Mouse (Mus musculus): ENCODE measurements around the gene Sphk2. TPM values are rescaled to one million over a fixed set of nuclear protein-coding genes. Genes with fewer than 3 reads are reported as not detected.
A peak's percentile ranks its signal among the peaks of the same experiment; 100 is the strongest.

Sphk2 gene
- 26.5 and 30.1 TPM in 2 replicates for polyA plus RNA-seq (2016; fragmentation: Nextera tagmentation; extraction: Ambion mirVana)

DNA sequence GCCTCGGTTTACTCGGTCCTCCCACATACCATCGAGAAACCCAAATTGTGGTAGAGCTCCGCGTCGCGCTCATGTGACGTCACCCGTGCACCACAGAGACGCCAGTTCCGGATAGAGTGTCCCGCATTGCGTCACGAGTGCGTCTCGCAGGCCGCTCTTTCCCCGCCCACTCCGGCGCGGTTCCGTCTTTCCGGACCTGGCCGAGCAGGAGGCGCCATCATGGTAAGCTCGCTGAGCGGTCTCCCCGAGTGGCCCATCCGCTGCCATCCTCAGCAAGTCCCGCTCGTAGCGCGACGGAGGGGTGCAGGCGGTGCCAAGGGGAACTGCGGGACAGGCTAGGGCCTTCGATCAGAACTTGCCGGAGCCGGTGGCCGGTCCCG lies at the start of gene Sphk2:
Gene Sphk2, minus strand, starts transcription at position 85 of the 380 bp plus-strand sequence.
- peak; percentile 79 for ATAC-seq (ENCODE audit: low FRiP score)
- Histone ChIP-seq H3K9ac (peak within 1 kb of the TSS; percentile 97), H3K27me3 (no peaks in the 10 kb centered on the region), H3K9me3 (no peaks in the 10 kb centered on the region), H3K4me3 (replicated peaks) (peak within 1 kb of the TSS; percentile 92), H3K36me3 (replicated peaks) (peaks cover 46% of the 10 kb centered on the region), H3K27ac (peak within 1 kb of the TSS; percentile 90), H3K4me1 (peaks cover 45% of the 10 kb centered on the region), H3K4me2 (peak within 1 kb of the TSS; percentile 93)
- under 1% methylated on average over 41 of the region's 41 CpGs for WGBS

DNA sequence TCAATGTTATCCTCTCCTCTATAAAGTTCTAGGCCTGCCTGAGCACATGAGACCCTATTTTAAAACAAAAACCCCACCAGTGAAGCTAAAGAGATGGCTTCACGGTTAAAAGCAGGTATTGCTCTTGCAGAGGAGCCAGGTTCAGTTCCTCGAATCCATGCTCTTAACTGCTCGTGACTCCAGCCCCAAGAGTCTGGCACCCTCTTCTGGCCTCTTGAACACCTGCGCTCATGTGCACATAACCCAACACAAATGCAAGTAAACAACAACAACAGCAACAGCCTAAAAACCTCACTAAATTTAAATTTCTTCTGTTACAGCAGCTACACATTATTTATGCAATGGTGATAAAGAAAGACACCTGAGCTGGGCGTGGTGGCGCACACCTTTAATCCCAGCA lies 49.7 kb upstream of the Sphk2 start:
- Histone ChIP-seq H3K4me2 (no peak overlapping the region), H3K9me3 (0 out of 2 replicates have a peak, but pooled peaks cover 5% of the 10 kb centered on the region), H3K36me3 (replicated peaks) (no peaks in the 10 kb centered on the region), H3K4me3 (replicated peaks) (no peak overlapping the region), H3K27ac (no peak overlapping the region), H3K4me1 (no peaks in the 10 kb centered on the region), H3K9ac (no peak overlapping the region), H3K27me3 (no peaks in the 10 kb centered on the region)
- ATAC-seq (ENCODE audit: low FRiP score), result no peak
- 93% methylated on average over 6 of the region's 6 CpGs for WGBS

GRCm38 (mm10) chr7:45766764-45767163 lies 49.0 kb upstream of the Sphk2 start:
- ATAC-seq (ENCODE audit: low FRiP score), result no peak
- Histone ChIP-seq H3K9me3 (0 out of 2 replicates have a peak, but pooled peaks cover 5% of the 10 kb centered on the region), H3K9ac (no peak overlapping the region), H3K36me3 (replicated peaks) (no peaks in the 10 kb centered on the region), H3K4me2 (no peak overlapping the region), H3K27me3 (no peaks in the 10 kb centered on the region), H3K27ac (no peak overlapping the region), H3K4me3 (replicated peaks) (no peak overlapping the region), H3K4me1 (no peaks in the 10 kb centered on the region)
- WGBS, result 57% methylated on average over 8 of the region's 8 CpGs

- no peak overlapping the region for H3K4me2 ChIP-seq
- no peak for ATAC-seq (ENCODE audit: low FRiP score)
- H3K9me3 ChIP-seq, result 0 out of 2 replicates have a peak, but pooled peaks cover 5% of the 10 kb centered on the region
- H3K27ac ChIP-seq, result no peak overlapping the region
- H3K4me1 ChIP-seq, result no peaks in the 10 kb centered on the region
- no peak overlapping the region for H3K9ac ChIP-seq
- H3K36me3 ChIP-seq (replicated peaks), result no peaks in the 10 kb centered on the region
- H3K27me3 ChIP-seq, result peaks cover 1% of the 10 kb centered on the region; the same call in 1 of the 2 replicates
- 58% methylated on average over 8 of the region's 8 CpGs for WGBS
- no peak overlapping the region for H3K4me3 ChIP-seq (replicated peaks)
Measured at GRCm38 (mm10) chr7:45765995-45766394, 48.2 kb upstream of the Sphk2 start.

GRCm38 (mm10) chr7:45760151-45760550 lies 42.3 kb upstream of the Sphk2 start:
- H3K9me3 ChIP-seq, result no peaks in the 10 kb centered on the region
- H3K9ac ChIP-seq, result 0 out of 2 replicates have a peak overlapping the region, but pooled peaks have one; percentile 12
- no peaks in the 10 kb centered on the region for H3K36me3 ChIP-seq (replicated peaks)
- H3K4me2 ChIP-seq, result no peak overlapping the region
- no peak overlapping the region for H3K27ac ChIP-seq
- peaks cover 32% of the 10 kb centered on the region for H3K27me3 ChIP-seq
- peaks cover 3% of the 10 kb centered on the region; the same call in 1 of the 2 replicates for H3K4me1 ChIP-seq
- no peak for ATAC-seq (ENCODE audit: low FRiP score)
- 71% methylated on average over 5 of the region's 5 CpGs for WGBS
- no peak overlapping the region for H3K4me3 ChIP-seq (replicated peaks)

DNA sequence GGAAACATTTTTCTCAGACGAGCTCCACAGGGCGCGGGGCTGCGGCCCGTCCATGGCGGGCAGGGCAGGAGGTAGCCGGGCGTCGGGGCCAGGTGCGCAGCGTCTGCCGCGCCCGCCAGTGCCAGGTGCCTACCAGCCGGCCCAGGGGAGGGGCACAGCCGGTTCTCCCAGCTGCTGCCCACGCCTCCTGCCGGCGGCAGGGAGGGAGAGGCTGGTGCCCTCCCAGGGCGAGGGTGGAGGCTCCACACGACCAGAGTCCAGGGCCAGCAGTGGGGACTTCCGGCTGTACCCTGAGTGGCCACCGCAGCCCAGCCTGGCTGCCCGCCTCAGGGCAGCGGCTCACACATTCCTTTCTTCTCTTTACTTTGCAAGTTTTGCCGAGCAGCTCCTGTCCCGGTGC lies 41.6 kb upstream of the Sphk2 start:
- Histone ChIP-seq H3K36me3 (replicated peaks) (no peaks in the 10 kb centered on the region), H3K9ac (0 out of 2 replicates have a peak overlapping the region, but pooled peaks have one; percentile 12), H3K27ac (no peak overlapping the region), H3K4me3 (replicated peaks) (peak overlapping the region; percentile 5; the same call in 1 of the 2 replicates), H3K27me3 (peaks cover 32% of the 10 kb centered on the region), H3K9me3 (no peaks in the 10 kb centered on the region), H3K4me1 (peaks cover 3% of the 10 kb centered on the region; the same call in 1 of the 2 replicates), H3K4me2 (peak overlapping the region; percentile 23)
- 5% methylated on average over 26 of the region's 27 CpGs for WGBS
- ATAC-seq (ENCODE audit: low FRiP score), result no peak

DNA sequence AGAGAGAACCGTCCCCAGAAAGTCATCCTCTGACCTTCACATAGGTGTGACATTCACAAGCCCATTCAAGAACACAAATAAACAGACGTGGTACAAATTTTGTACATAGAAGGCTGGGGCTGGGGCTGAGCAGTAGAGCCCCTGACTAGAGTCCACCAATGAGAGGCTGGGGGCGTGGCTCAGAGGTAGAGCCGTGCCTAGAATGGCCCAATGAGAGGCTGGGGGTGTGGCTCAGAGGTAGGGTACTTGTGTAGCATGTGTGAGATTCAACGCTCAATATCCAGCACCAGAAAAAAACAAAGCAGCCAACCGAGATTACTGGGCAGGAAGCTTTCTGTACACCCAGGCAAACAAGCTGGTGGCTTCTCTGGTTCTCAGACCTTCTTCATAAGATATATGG lies 37.9 kb upstream of the Sphk2 start:
- H3K4me2 ChIP-seq, result no peak overlapping the region
- ATAC-seq (ENCODE audit: low FRiP score), result no peak
- peaks cover 3% of the 10 kb centered on the region; the same call in 1 of the 2 replicates for H3K4me1 ChIP-seq
- no peaks in the 10 kb centered on the region for H3K9me3 ChIP-seq
- 53% methylated on average over 6 of the region's 6 CpGs for WGBS
- H3K27me3 ChIP-seq, result peaks cover 31% of the 10 kb centered on the region
- no peak overlapping the region for H3K4me3 ChIP-seq (replicated peaks)
- no peak overlapping the region for H3K9ac ChIP-seq
- no peaks in the 10 kb centered on the region for H3K36me3 ChIP-seq (replicated peaks)
- H3K27ac ChIP-seq, result no peak overlapping the region

DNA sequence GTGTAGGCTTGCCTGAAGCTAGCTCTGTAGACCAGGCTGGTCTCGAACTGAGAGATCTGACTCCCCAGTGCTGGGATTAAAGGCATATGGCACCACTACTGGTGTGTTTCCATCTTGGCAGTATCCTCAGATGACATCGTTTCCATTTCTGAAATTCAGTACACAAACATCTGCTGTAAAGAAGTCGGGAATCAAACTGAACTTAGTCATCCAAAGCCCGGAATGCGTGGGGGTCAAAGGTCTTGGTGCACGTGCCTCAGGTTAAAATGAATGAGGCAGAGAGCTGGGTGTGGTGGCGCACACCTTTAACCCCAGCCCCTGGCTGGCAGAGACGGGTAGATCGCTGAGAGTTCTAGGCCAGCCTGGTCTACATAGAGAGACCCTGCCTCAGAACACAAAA lies 32.4 kb upstream of the Sphk2 start:
- H3K27me3 ChIP-seq, result 0 out of 2 replicates have a peak, but pooled peaks cover 3% of the 10 kb centered on the region
- no peaks in the 10 kb centered on the region; the same call in 1 of the 2 replicates for H3K4me1 ChIP-seq
- H3K9me3 ChIP-seq, result 0 out of 2 replicates have a peak, but pooled peaks cover 3% of the 10 kb centered on the region
- no peak overlapping the region for H3K9ac ChIP-seq
- H3K4me2 ChIP-seq, result no peak overlapping the region
- no peak overlapping the region for H3K27ac ChIP-seq
- H3K36me3 ChIP-seq (replicated peaks), result no peaks in the 10 kb centered on the region
- 85% methylated on average over 9 of the region's 9 CpGs for WGBS
- H3K4me3 ChIP-seq (replicated peaks), result no peak overlapping the region
- no peak for ATAC-seq (ENCODE audit: low FRiP score)

DNA sequence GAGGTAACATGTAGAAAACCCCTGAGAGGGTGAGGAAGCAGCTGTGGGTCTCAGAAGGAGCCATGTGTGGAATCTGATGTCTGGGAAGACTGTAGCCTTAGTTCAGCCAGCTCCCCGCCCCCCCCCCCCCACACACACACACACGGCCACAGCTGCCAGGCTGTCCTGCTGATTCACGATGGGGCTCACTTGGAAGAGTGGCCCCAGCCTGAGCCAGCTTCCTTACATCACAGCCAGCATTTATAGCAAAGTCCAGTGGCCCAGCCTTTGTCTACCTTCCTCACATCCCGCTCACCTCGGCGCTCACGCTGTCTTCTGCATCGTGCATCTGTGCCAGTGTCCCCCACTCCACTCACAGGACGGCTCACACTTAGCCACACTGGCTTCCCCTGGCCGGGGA lies 31.6 kb upstream of the Sphk2 start:
- Histone ChIP-seq H3K4me2 (0 out of 2 replicates have a peak overlapping the region, but pooled peaks have one; percentile 13), H3K9me3 (0 out of 2 replicates have a peak, but pooled peaks cover 3% of the 10 kb centered on the region), H3K27me3 (0 out of 2 replicates have a peak, but pooled peaks cover 3% of the 10 kb centered on the region), H3K4me3 (replicated peaks) (no peak overlapping the region), H3K4me1 (no peaks in the 10 kb centered on the region; the same call in 1 of the 2 replicates), H3K27ac (no peak overlapping the region), H3K9ac (no peak overlapping the region), H3K36me3 (replicated peaks) (no peaks in the 10 kb centered on the region)
- 51% methylated on average over 10 of the region's 10 CpGs for WGBS
- ATAC-seq (ENCODE audit: low FRiP score), result no peak

DNA sequence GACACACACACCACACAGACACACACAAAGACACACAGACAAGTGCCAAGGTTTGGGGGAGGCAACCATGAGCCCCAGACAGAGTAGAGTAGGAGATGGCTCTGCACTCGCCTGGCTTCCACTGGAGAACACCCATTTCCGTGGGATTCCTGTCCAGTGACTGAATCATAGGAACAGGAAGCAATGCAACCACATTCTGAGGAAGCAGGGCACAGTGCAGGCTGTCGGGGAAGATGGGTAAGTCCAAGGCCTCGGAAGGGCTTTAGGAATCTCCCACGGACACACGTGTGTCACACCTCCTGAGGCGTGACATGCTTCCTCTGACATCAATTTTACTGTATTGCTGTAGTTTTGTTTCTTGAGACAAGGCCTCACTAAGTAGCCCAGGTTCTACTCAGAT lies 30.3 kb upstream of the Sphk2 start:
- Histone ChIP-seq H3K4me1 (no peaks in the 10 kb centered on the region; the same call in 1 of the 2 replicates), H3K36me3 (replicated peaks) (no peaks in the 10 kb centered on the region), H3K9ac (no peak overlapping the region), H3K4me2 (no peak overlapping the region), H3K9me3 (0 out of 2 replicates have a peak, but pooled peaks cover 3% of the 10 kb centered on the region), H3K27me3 (0 out of 2 replicates have a peak, but pooled peaks cover 3% of the 10 kb centered on the region), H3K4me3 (replicated peaks) (no peak overlapping the region), H3K27ac (no peak overlapping the region)
- 85% methylated on average over 7 of the region's 7 CpGs for WGBS
- ATAC-seq (ENCODE audit: low FRiP score), result no peak

DNA sequence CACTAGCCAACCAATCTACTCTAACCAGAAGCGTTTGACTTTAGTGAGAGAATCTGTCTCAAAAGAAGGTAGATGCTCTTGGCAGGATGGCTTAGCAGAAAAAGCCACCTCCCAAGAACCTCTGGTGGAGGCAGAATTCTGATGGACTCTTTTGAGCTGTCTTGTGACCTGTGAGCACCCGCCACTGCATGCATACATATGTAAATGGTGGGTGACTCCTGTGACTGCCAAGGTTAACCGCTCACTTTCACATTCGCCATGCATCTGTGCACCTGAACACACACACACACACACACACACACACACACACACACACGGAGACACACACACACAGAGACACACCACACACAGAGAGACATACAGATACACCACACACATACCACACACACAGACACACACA lies 29.6 kb upstream of the Sphk2 start:
- peaks cover 2% of the 10 kb centered on the region; the same call in 1 of the 2 replicates for H3K27me3 ChIP-seq
- ATAC-seq (ENCODE audit: low FRiP score), result no peak
- no peak overlapping the region for H3K4me2 ChIP-seq
- H3K9me3 ChIP-seq, result 0 out of 2 replicates have a peak, but pooled peaks cover 3% of the 10 kb centered on the region
- no peak overlapping the region for H3K9ac ChIP-seq
- no peak overlapping the region for H3K4me3 ChIP-seq (replicated peaks)
- no peaks in the 10 kb centered on the region; the same call in 1 of the 2 replicates for H3K4me1 ChIP-seq
- no peak overlapping the region for H3K27ac ChIP-seq
- no peaks in the 10 kb centered on the region for H3K36me3 ChIP-seq (replicated peaks)
- 89% methylated on average over 5 of the region's 5 CpGs for WGBS

GRCm38 (mm10) chr7:45746518-45746917 lies 28.7 kb upstream of the Sphk2 start:
- Histone ChIP-seq H3K9me3 (0 out of 2 replicates have a peak, but pooled peaks cover 3% of the 10 kb centered on the region), H3K36me3 (replicated peaks) (no peaks in the 10 kb centered on the region), H3K4me2 (no peak overlapping the region), H3K27me3 (peaks cover 10% of the 10 kb centered on the region), H3K4me1 (no peaks in the 10 kb centered on the region; the same call in 1 of the 2 replicates), H3K9ac (no peak overlapping the region), H3K4me3 (replicated peaks) (no peak overlapping the region), H3K27ac (no peak overlapping the region)
- WGBS, result 69% methylated on average over 6 of the region's 6 CpGs
- ATAC-seq (ENCODE audit: low FRiP score), result no peak

- peaks cover 18% of the 10 kb centered on the region for H3K27me3 ChIP-seq
- no peak for ATAC-seq (ENCODE audit: low FRiP score)
- H3K27ac ChIP-seq, result no peak overlapping the region
- 0 out of 2 replicates have a peak, but pooled peaks cover 3% of the 10 kb centered on the region for H3K9me3 ChIP-seq
- no peak overlapping the region for H3K4me3 ChIP-seq (replicated peaks)
- H3K4me2 ChIP-seq, result no peak overlapping the region
- no peaks in the 10 kb centered on the region for H3K36me3 ChIP-seq (replicated peaks)
- WGBS, result 34% methylated on average over 2 of the region's 2 CpGs
- H3K9ac ChIP-seq, result no peak overlapping the region
- no peaks in the 10 kb centered on the region for H3K4me1 ChIP-seq
Measured at GRCm38 (mm10) chr7:45744387-45744786, 26.6 kb upstream of the Sphk2 start.
